Mouse (Mus musculus) kidney, adult 8-10 months (tissue): ENCODE results near the gene Tpcn2.

Experiments used
- DNase-seq, 2 experiments: peaks; one replicate each; pipeline ENCODE4 v3.0.0; 2022

Gene Tpcn2

GRCm38 (mm10) chr7:145197042-145197441 is 86.8 kb downstream of the Tpcn2 start:
- no peak for DNase-seq

- DNase-seq: no peak
Observed at GRCm38 (mm10) chr7:145196340-145196739, 87.5 kb downstream of the Tpcn2 start.

- no peak for DNase-seq
Observed at GRCm38 (mm10) chr7:145195186-145195927, 88.5 kb downstream of the Tpcn2 start.

- DNase-seq: peak in 1 of 2 experiments; percentile 25
Observed at GRCm38 (mm10) chr7:145194455-145195161, 89.2 kb downstream of the Tpcn2 start.

GRCm38 (mm10) chr7:145192836-145193235 is 91.0 kb downstream of the Tpcn2 start:
- DNase-seq: no peak

GRCm38 (mm10) chr7:145190520-145190919 is 93.3 kb downstream of the Tpcn2 start:
- DNase-seq: no peak

GRCm38 (mm10) chr7:145189342-145189741 is 94.5 kb downstream of the Tpcn2 start:
- DNase-seq: no peak

GRCm38 (mm10) chr7:145187802-145188201 is 96.0 kb downstream of the Tpcn2 start:
- no peak for DNase-seq

- no peak for DNase-seq
Observed at GRCm38 (mm10) chr7:145182388-145182787, 101.4 kb downstream of the Tpcn2 start.

GRCm38 (mm10) chr7:145181376-145182034 is 102.3 kb downstream of the Tpcn2 start:
- DNase-seq: no peak

GRCm38 (mm10) chr7:145179691-145180091 is 104.1 kb downstream of the Tpcn2 start:
- no peak for DNase-seq

- DNase-seq: no peak
Observed at GRCm38 (mm10) chr7:145176750-145177589, 106.8 kb downstream of the Tpcn2 start.

- no peak for DNase-seq
Observed at GRCm38 (mm10) chr7:145173563-145173962, 110.2 kb downstream of the Tpcn2 start.

GRCm38 (mm10) chr7:145173116-145173515 is 110.7 kb downstream of the Tpcn2 start:
- no peak for DNase-seq

GRCm38 (mm10) chr7:145169703-145170102 is 114.1 kb downstream of the Tpcn2 start:
- no peak for DNase-seq

- DNase-seq: peak; percentile 40 to 43
Observed at GRCm38 (mm10) chr7:145159283-145160240, 124.2 kb downstream of the Tpcn2 start.

GRCm38 (mm10) chr7:145155666-145156065 is 128.1 kb downstream of the Tpcn2 start:
- DNase-seq: no peak

- no peak for DNase-seq
Observed at GRCm38 (mm10) chr7:145154066-145154465, 129.7 kb downstream of the Tpcn2 start.

GRCm38 (mm10) chr7:145151845-145152244 is 132.0 kb downstream of the Tpcn2 start:
- no peak for DNase-seq

- DNase-seq: no peak
Observed at GRCm38 (mm10) chr7:145148902-145149301, 134.9 kb downstream of the Tpcn2 start.

- no peak for DNase-seq
Observed at GRCm38 (mm10) chr7:145147973-145148698, 135.7 kb downstream of the Tpcn2 start.
